Mouse (Mus musculus): ENCODE results near the gene Cacnb4.

DNA sequence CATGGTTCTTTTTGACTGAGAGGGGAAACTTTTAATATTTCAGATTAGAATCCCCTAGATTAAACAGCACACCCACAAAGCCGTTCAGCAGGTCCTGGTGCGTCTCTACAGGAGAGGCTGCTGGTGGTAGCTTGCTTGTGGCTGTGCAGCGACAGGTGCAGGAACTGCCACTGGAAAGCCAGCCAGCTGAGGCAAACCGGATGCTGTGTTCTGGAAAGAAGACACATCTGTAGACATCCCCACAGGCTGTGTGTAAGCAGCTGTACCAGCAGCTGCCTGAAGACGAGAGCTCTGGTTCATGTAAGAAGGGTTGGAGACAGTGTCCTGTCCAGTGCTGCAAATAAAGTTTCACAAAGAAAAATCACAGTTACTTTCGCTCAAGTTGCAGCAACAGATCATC is 18.0 kb upstream of the Cacnb4 start:
- TF ChIP-seq CTCF (IDR thresholded peaks at IDR 0.05; ENCODE audit: insufficient read depth, low read depth, low read length) (no peak), POLR2A (IDR thresholded peaks at IDR 0.05; ENCODE audit: insufficient read depth, low read depth, low read length) (no peak)

All from olfactory bulb, adult 2 months (tissue).